Mouse (Mus musculus) myocyte (in vitro differentiated cells): ENCODE results near the gene Phospho2. TPM values are rescaled to one million over a fixed set of nuclear protein-coding genes. Genes with fewer than 3 reads are reported as not detected.

ENCODE experiments used
- H3K27me3 ChIP-seq: one replicate; pipeline ENCODE4 v1.6.1; 2011; ENCODE audit not compliant: control insufficient read depth, insufficient read depth, insufficient read length
- H3K36me3 ChIP-seq: one replicate; pipeline ENCODE4 v1.6.1; 2011; ENCODE audit not compliant: control insufficient read depth, insufficient read depth
- H3K4me2 ChIP-seq: one replicate; pipeline ENCODE4 v1.6.1; 2011; ENCODE audit warnings: low read depth, control low read depth
- H3K4me3 ChIP-seq: one replicate; pipeline ENCODE4 v1.5.1; 2011; ENCODE audit warnings: mild to moderate bottlenecking, control low read depth, moderate library complexity
- H3K79me2 ChIP-seq: one replicate; pipeline ENCODE4 v1.6.1; 2011; ENCODE audit not compliant: control insufficient read depth, insufficient read depth
- H3ac ChIP-seq: one replicate; pipeline ENCODE4 v1.6.1; 2011; ENCODE audit not compliant: control insufficient read depth, insufficient read length
- CEBPB ChIP-seq: IDR thresholded peaks from 2 replicates; pipeline ENCODE4 v1.6.1; 2011; ENCODE audit warnings: mild to moderate bottlenecking, moderate library complexity; ENCODE audit not compliant: poor library complexity, insufficient read depth, severe bottlenecking
- E2F4 ChIP-seq: IDR thresholded peaks from one replicate; pipeline ENCODE4 v1.6.1; 2011; ENCODE audit warnings: mild to moderate bottlenecking, control low read depth, moderate library complexity; ENCODE audit not compliant: insufficient read depth
- MAX ChIP-seq: IDR thresholded peaks from one replicate; pipeline ENCODE4 v1.6.1; 2011; ENCODE audit warnings: low read depth, mild to moderate bottlenecking, control low read depth
- MYOD1 ChIP-seq, 3 experiments: IDR thresholded peaks; one replicate each; pipeline ENCODE4 v1.6.1; 2011; ENCODE audit warnings: control low read depth in 2 of 3, low read depth in 2 of 3, mild to moderate bottlenecking in 2 of 3, moderate library complexity in 1 of 3; ENCODE audit not compliant: insufficient read length in 2 of 3, control insufficient read depth in 1 of 3
- MYOG ChIP-seq, 3 experiments: IDR thresholded peaks; one replicate each; pipeline ENCODE4 v1.6.1; 2011; ENCODE audit warnings: control low read depth in 2 of 3, low read depth in 2 of 3, mild to moderate bottlenecking in 2 of 3; ENCODE audit not compliant: insufficient read length in 2 of 3, control insufficient read depth in 1 of 3, insufficient read depth in 1 of 3
- POLR2A ChIP-seq: IDR thresholded peaks from one replicate; pipeline ENCODE4 v1.6.1; 2011; ENCODE audit warnings: low read depth, mild to moderate bottlenecking, control low read depth, moderate library complexity; ENCODE audit not compliant: insufficient read length
- POLR2AphosphoS2 ChIP-seq: IDR thresholded peaks from one replicate; pipeline ENCODE4 v1.6.1; 2011; ENCODE audit warnings: low read depth, control low read depth; ENCODE audit not compliant: insufficient read length
- REST ChIP-seq: IDR thresholded peaks from one replicate; pipeline ENCODE4 v1.6.1; 2011; ENCODE audit warnings: mild to moderate bottlenecking, control low read depth, moderate library complexity; ENCODE audit not compliant: insufficient read depth, insufficient read length
- SRF ChIP-seq: IDR thresholded peaks from one replicate; pipeline ENCODE4 v1.6.1; 2011; ENCODE audit warnings: low read depth; ENCODE audit not compliant: control insufficient read depth, insufficient read length
- TCF12 ChIP-seq: IDR thresholded peaks from one replicate; pipeline ENCODE4 v1.6.1; 2011; ENCODE audit warnings: mild to moderate bottlenecking, control low read depth; ENCODE audit not compliant: poor library complexity, insufficient read depth, severe bottlenecking
- TCF3 ChIP-seq: IDR thresholded peaks from one replicate; pipeline ENCODE4 v1.6.1; 2011; ENCODE audit warnings: low read depth, control low read depth; ENCODE audit not compliant: insufficient read length
- USF1 ChIP-seq: IDR thresholded peaks from one replicate; pipeline ENCODE4 v1.6.1; 2011; ENCODE audit warnings: low read depth, mild to moderate bottlenecking, control low read depth, moderate library complexity
- polyA plus RNA-seq: library from polyadenylated mRNA; unstranded; fragments of >200 nt; fragmentation: generic; extraction: Trizol; gene quantifications from one replicate; pipeline ENCODE4 v1.2.1, GENCODE M21; 2012; ENCODE audit warnings: missing spikeins

Gene Phospho2
- polyA plus RNA-seq, 1 experiment = 11.5 TPM

DNA sequence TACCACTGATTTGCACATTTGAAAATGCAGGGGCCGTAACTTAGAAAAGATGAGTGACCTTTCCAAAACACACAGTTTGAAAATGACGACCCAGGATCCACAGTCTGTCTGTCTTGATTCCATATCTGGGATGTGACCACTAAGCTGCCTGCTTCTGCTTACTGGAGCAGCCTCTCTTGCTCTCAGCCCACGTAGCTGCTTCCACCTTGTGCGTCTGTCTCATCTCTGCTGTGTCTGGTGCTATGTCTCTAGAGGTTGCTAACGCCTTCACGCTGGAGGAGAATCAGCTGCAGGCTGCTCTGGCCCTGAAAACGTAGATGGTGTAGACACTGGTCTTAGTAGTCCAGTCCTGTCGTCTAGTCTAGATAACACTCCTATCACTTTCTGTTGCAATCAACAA, 40.7 kb downstream of the Phospho2 start:
- H3K36me3 ChIP-seq = no peaks in the 10 kb centered on the region

GRCm38 (mm10) chr2:69837244-69837967, 48.0 kb downstream of the Phospho2 start:
- Histone ChIP-seq H3K36me3 (no peaks in the 10 kb centered on the region), H3K4me2 (no peak overlapping the region), H3ac (no peak overlapping the region), H3K4me3 (no peak overlapping the region), H3K27me3 (no peaks in the 10 kb centered on the region), H3K79me2 (no peaks in the 10 kb centered on the region)
- TF ChIP-seq SRF (no peak), CEBPB (no peak), MYOD1 (IDR thresholded peaks at IDR 0.05; ENCODE audit: control insufficient read depth in 1 of 3, insufficient read length in 2 of 3, low read depth in 2 of 3) (no peak), TCF3 (no peak)

More for the DNA sequence above, 40.7 kb downstream of the Phospho2 start:
- TF ChIP-seq USF1 = no peak
- TF ChIP-seq POLR2A = no peak
- no peak for TF ChIP-seq TCF12
- no peak for TF ChIP-seq REST
- no peak for TF ChIP-seq TCF3
- no peak for TF ChIP-seq CEBPB
- TF ChIP-seq POLR2AphosphoS2 = no peak
- TF ChIP-seq E2F4 = no peak
- TF ChIP-seq MYOD1 (IDR thresholded peaks at IDR 0.05; ENCODE audit: control insufficient read depth in 1 of 3, insufficient read length in 2 of 3, low read depth in 2 of 3) = no peak
- TF ChIP-seq MAX = no peak
- TF ChIP-seq MYOG (IDR thresholded peaks at IDR 0.05; ENCODE audit: control insufficient read depth in 1 of 3, insufficient read depth in 1 of 3, insufficient read length in 2 of 3, low read depth in 2 of 3) = no peak
- no peak for TF ChIP-seq SRF
- Histone ChIP-seq H3K79me2 (no peaks in the 10 kb centered on the region), H3K27me3 (no peaks in the 10 kb centered on the region), H3K4me2 (no peak overlapping the region), H3ac (no peak overlapping the region), H3K4me3 (no peak overlapping the region)

- no peak for TF ChIP-seq E2F4
- TF ChIP-seq MAX = no peak
- no peak for TF ChIP-seq USF1
- no peak for TF ChIP-seq TCF3
- no peak for TF ChIP-seq CEBPB
- TF ChIP-seq POLR2AphosphoS2 = no peak
- no peak for TF ChIP-seq MYOG (IDR thresholded peaks at IDR 0.05; ENCODE audit: control insufficient read depth in 1 of 3, insufficient read depth in 1 of 3, insufficient read length in 2 of 3, low read depth in 2 of 3)
- TF ChIP-seq SRF = no peak
- TF ChIP-seq REST = no peak
- TF ChIP-seq POLR2A = no peak
- TF ChIP-seq MYOD1 (IDR thresholded peaks at IDR 0.05; ENCODE audit: control insufficient read depth in 1 of 3, insufficient read length in 2 of 3, low read depth in 2 of 3) = no peak
- TF ChIP-seq TCF12 = no peak
- Histone ChIP-seq H3K36me3 (no peaks in the 10 kb centered on the region), H3ac (no peak overlapping the region), H3K4me3 (no peak overlapping the region), H3K79me2 (no peaks in the 10 kb centered on the region), H3K27me3 (no peaks in the 10 kb centered on the region), H3K4me2 (no peak overlapping the region)
Observed at GRCm38 (mm10) chr2:69837996-69838395, 48.6 kb downstream of the Phospho2 start.

DNA sequence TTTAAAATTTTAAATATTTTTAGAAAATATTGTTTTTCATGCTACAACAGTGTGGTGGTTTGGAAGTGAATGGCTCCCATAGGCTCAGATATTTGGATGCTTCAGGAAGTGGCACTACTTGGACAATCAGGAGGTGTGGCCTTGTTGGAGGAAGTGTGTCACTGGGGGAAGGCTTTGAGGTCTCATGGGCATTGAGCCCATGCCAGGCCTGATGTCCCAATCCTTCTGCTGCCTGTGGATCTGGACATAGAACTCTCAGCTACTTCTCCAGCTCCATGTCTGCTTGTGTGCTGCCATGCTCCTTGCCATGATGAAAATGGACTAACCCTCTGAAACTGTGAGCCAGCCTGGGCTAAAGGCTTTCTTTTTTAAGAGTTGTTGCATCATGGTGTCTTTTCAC, 49.3 kb downstream of the Phospho2 start:
- Histone ChIP-seq H3K27me3 (no peaks in the 10 kb centered on the region), H3K4me2 (no peak overlapping the region), H3K4me3 (no peak overlapping the region), H3K36me3 (no peaks in the 10 kb centered on the region), H3K79me2 (no peaks in the 10 kb centered on the region), H3ac (no peak overlapping the region)
- TF ChIP-seq MAX = no peak
- TF ChIP-seq TCF12 = no peak
- TF ChIP-seq E2F4 = no peak
- no peak for TF ChIP-seq MYOG (IDR thresholded peaks at IDR 0.05; ENCODE audit: control insufficient read depth in 1 of 3, insufficient read depth in 1 of 3, insufficient read length in 2 of 3, low read depth in 2 of 3)
- no peak for TF ChIP-seq POLR2A
- no peak for TF ChIP-seq POLR2AphosphoS2
- TF ChIP-seq REST = no peak
- TF ChIP-seq SRF = no peak
- no peak for TF ChIP-seq MYOD1 (IDR thresholded peaks at IDR 0.05; ENCODE audit: control insufficient read depth in 1 of 3, insufficient read length in 2 of 3, low read depth in 2 of 3)
- no peak for TF ChIP-seq CEBPB
- no peak for TF ChIP-seq TCF3
- TF ChIP-seq USF1 = no peak

DNA sequence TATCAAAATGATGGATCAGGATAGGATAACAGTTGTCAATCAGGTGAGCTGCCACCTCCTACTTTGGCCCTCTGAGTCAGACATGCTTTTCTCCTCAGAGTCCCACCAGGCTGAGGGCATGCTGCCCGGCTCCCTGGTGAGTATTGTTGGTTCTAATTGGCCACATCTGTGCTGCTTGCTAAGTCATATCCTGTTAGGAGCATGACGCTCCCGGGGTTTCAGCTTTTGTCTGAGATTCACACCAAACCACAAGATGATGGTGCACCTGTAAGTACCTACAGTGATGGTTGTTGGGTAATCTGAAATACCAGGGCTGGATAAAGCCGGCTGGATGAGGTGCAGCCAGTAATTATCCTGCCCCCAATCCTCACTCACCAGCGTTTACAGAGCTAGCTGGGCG, 50.8 kb downstream of the Phospho2 start:
- Histone ChIP-seq H3K79me2 (no peaks in the 10 kb centered on the region), H3K4me3 (no peak overlapping the region), H3ac (no peak overlapping the region), H3K27me3 (no peaks in the 10 kb centered on the region), H3K36me3 (no peaks in the 10 kb centered on the region), H3K4me2 (no peak overlapping the region)
- no peak for TF ChIP-seq SRF
- no peak for TF ChIP-seq MYOD1 (IDR thresholded peaks at IDR 0.05; ENCODE audit: control insufficient read depth in 1 of 3, insufficient read length in 2 of 3, low read depth in 2 of 3)
- no peak for TF ChIP-seq POLR2A
- TF ChIP-seq MAX = no peak
- TF ChIP-seq USF1 = no peak
- no peak for TF ChIP-seq REST
- no peak for TF ChIP-seq CEBPB
- no peak for TF ChIP-seq POLR2AphosphoS2
- TF ChIP-seq E2F4 = no peak
